Mouse (Mus musculus) skeletal muscle tissue, adult 2 months (tissue): ENCODE data around the gene Scgb2b27.
"Not testable (repeated sequence)": the region's sequence is repeated elsewhere in the genome, so short reads cannot be mapped to it uniquely, and the experiment has no call there.

ENCODE experiments used
- DNase-seq: peaks from one replicate; pipeline ENCODE4 v3.0.0-alpha.2; 2012; ENCODE audit warnings: low read depth, low spot score

The Scgb2b27 gene

GRCm38 (mm10) chr7:34013842-34014241, at the start of gene Scgb2b27:
Gene Scgb2b27, minus strand, starts transcription at chr7:34013942.
- no peak for DNase-seq

DNA sequence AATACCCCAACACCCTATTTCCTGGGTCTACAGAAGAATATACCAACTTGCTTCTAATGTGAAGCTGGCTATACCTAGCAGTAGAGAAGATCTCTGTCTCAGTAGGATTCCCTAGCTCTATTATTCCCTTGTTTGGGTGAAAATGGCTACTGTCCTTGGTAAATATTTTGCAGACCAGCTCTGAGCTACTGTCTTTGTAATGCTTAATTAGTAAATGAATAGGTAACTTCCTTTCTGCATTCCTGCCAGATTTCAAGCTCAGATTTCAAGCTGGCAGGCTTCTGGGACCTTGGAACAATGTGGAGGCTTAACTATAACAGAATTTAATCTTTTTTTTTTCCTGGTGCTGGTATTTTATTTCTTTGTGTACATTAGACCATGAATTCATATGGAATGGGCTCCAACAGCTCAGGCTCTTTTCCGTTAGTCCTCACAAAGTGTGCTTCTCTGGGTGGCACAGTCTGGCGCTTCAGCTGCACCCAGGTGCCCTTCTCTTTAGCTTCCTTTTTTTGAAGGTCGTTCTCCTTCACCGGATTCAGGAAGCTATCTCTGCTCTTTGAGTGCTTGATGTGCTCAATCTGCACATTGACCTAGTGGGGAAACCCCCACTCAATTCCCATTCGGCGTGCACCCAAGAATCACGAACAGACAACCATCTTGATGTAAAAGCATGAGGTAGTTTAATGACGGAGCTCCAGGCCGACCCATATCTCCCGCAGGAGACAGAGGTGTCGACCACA, 22.5 kb upstream of the Scgb2b27 start:
- DNase-seq, result not testable (repeated sequence)

GRCm38 (mm10) chr7:34034579-34034978, 20.8 kb upstream of the Scgb2b27 start:
- DNase-seq, result not testable (repeated sequence)

- DNase-seq, result no peak
Measured at GRCm38 (mm10) chr7:34030026-34030425, 16.3 kb upstream of the Scgb2b27 start.

- not testable (repeated sequence) for DNase-seq
Measured at GRCm38 (mm10) chr7:34027202-34027601, 13.5 kb upstream of the Scgb2b27 start.

DNA sequence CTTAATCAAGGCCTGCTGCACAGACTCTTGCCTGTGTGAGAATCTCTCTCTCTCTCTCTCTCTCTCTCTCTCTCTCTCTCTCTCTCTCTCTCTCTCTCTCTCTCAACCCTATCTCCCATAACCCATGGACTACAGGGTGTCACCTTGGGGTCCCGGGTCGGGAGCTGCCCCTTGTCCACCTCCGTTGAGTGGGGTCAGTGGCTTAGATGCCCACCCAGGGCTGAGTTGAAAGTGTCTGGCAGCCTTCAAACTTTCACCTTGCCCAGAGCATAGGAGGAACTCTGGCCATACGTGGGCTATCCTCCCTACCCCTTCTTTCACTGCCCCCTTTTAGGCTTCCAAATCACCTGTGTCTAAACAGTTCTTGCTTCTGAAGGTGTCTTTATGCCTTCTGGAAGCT, 11.9 kb upstream of the Scgb2b27 start:
- no peak for DNase-seq

GRCm38 (mm10) chr7:34021183-34021582, 7.4 kb upstream of the Scgb2b27 start, which contains the start of gene Scgb1b27:
Gene Scgb1b27, plus strand, starts transcription at chr7:34021483.
- not testable (repeated sequence) for DNase-seq

DNA sequence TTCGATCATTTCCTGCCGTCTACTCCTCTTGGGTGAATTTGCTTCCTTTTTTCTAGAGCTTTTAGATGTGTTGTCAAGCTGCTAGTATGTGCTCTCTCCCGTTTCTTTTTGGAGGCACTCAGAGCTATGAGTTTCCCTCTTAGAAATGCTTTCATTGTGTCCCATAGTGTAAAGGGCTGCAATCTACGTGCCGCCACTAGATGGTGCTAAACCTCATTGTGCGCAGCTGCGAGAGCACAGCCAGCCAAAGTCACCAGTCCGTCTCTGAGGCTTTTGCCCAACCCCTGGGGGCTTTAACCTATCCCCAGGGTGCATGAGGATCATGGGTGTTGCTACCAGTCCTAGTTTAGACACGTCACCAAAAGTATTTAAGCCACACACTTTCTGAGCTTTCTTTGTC, 31.5 kb downstream of the Scgb2b27 start:
- not testable (repeated sequence) for DNase-seq
